Mouse (Mus musculus): Measurements from ENCODE around the gene Neurl1b.

- TF ChIP-seq POLR2A (IDR thresholded peaks at IDR 0.05; ENCODE audit: insufficient read depth, low read depth, low read length), result no peak
- TF ChIP-seq CTCF (IDR thresholded peaks at IDR 0.05; ENCODE audit: insufficient read depth, low read depth, low read length), result no peak
These were observed 49.4 kb downstream of the Neurl1b start for GRCm38 (mm10) chr17:26463984-26464383.

Measured in olfactory bulb, adult 2 months (tissue).